Mouse (Mus musculus) spleen, adult 18-20 months (tissue): ENCODE results near the gene Ppp1r9a.
"Not testable (repeated sequence)": the region's sequence is repeated elsewhere in the genome, so short reads cannot be mapped to it uniquely, and the experiment has no call there.

Experiments
- DNase-seq, 2 experiments: peaks; one replicate each; pipeline ENCODE4 v3.0.0; 2022; ENCODE audit warnings: mixed read lengths in 2 of 2

Ppp1r9a gene

DNA sequence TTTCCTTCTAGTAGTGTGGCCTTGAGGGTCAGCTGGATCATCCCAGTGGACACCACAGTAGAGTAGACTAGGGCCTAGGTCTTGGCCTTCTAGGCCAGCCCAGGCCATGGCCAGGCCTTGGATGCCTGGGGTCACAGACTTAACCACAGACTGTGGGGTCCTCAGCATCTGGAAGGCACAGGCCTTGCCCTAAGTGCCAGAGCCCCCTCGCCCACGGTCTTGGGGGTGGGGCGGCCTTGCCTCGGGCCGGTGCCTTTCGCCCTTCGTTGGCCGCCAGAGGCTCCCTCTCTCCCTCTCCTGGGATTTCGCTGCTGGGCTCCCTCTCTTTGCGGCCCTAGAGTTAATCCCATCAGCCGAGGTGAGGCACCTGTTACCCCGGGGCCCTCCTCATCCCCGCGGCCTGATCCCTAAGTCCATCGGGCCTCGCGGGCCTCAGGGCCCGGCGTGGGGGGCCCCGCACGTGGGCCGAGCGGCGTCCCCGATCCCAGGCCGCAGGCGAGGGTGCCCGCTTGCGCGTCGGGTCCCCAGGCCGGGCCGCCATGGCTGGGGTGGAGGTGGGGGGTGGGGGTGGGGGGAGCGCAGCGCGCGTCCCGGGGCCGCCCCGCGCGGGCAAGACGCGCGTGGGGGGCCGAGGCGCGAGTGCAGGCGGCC, at the start of gene Ppp1r9a:
Gene Ppp1r9a, plus strand, starts transcription at position 244 of the 651 bp plus-strand sequence.
- peak in 1 of 2 experiments; percentile 3 for DNase-seq

DNA sequence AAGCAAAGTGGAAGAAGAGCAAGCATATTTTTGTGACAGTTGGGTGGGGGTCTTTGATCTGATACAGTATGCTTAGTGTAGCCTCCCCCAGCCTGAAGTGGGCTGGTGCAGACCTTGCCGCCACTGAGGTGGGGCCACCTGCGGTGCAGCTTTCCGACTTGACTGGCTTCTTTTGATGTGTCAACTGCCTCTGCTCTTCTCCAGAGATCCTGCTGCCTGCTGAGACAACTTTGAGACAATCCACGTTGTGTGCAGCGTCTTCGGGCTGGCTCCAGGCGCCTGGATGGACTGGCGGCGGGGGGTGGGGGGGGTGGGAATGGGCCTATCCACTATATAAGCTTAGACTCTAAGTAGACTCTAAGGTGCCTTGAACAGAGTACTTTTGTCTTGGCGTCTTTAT, 47.5 kb upstream of the Ppp1r9a start:
- no peak for DNase-seq

DNA sequence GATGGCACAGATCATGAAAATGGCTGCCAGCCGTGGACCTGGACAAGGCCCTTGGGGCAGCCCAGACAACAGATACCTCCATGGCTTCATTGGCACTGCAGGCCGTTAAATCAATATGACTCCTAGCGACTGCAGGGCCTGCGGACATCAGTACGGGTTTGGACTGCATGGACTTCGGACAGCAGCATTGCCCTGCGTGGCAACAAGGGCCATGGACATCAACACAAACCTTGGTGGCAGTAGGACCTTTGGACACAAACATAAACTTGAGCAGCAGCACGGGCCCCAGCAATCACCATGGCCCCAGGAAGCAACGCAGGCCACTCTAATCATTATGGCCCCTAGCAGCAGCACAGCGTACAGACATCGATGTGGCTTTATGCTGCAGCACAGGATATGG, 45.8 kb upstream of the Ppp1r9a start:
- no peak for DNase-seq

DNA sequence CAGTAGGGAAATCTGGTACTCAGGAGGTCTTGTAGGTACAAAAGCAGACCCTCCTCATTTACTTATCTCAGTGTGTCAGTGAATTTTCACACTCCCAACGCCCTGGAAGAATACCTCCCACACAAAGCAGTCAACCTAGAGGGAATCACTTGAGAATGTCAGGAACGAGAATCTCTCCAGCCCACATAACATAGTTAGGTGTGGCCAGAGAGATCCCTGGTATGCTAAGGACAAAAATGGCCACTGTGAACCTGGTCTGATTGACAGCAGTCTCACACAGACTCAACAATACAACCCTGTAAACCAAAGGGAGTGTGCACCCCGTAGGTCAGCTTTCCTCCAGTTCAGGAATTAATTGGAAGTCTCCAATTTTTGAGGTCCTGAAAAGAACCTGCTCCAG, 18.4 kb upstream of the Ppp1r9a start:
- no peak for DNase-seq

DNA sequence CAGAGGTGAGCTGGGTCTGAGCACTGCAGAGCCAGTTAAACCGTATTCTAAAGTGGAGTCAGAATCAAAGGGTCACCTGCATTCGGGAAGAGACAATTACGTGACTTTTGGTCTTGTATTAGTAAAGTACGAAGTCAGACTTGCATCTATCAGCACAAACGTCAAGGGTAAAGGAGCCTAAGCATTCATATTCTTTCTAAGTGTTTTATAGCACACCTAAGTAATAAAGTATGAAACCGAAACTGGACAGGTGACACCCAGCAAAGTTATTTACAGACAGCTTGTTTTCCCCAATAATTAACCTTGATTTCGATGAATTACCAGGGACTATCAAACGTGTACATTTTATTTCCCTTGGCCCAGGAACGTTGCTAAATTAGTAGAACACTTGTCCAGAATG, 13.2 kb upstream of the Ppp1r9a start:
- DNase-seq = no peak

DNA sequence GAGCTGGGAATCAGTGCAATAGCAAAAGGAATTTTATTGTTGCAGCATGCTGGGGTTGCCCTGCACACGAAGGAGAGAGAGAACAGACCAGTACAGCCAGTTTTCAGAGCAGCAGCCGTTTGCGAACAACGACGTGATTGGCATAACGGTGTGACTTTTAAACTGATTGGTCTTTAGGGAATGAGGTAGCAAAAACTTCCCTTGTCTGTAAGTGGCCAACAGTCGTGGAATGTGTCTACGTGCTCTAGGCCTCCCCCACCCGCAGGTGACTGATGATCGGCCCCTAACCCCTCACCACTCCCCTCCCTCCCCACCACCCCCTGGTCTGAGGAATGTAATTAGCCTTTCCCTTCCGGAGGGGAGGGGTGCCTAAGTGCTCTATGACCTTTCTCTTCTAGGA, 10.3 kb upstream of the Ppp1r9a start:
- no peak for DNase-seq

DNA sequence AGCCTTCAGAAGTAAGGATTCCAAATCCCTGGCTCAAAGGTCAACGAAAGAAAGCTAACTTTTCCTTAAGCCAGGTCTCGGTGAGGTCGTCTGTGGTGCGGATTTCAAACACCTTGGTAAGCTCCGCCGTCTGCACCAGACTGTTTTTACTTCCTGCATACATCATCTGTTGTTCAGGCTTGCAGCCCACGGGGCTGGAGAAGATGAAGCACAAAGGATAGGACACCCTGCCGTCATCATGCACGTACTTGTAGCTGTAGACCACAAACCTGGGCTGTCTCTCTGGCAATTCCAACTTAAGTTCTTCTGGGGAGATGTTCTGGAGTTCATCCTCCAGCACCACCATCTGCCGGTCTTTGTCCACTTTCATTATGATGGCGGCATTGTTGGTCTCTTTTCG, 9.4 kb upstream of the Ppp1r9a start:
- not testable (repeated sequence) for DNase-seq

DNA sequence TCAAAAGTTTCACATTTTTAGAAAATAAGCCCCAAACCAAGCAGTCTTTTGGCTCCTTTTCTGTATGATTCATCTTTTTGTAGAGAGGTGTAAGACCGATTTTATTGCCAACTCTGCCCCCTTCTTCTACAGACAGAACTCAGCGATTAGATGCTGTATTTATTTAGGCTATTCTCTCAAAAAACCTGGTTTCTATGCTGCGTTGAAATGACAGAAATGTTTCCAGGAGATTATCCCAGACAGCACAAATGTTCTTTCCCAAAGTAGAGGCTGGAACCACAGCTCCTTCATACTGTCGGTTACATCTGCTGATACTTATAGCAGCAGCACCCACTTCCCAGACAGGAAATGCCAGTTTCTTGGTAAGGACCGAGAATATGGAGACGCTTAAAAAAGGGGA, 2.8 kb upstream of the Ppp1r9a start:
- DNase-seq = no peak

DNA sequence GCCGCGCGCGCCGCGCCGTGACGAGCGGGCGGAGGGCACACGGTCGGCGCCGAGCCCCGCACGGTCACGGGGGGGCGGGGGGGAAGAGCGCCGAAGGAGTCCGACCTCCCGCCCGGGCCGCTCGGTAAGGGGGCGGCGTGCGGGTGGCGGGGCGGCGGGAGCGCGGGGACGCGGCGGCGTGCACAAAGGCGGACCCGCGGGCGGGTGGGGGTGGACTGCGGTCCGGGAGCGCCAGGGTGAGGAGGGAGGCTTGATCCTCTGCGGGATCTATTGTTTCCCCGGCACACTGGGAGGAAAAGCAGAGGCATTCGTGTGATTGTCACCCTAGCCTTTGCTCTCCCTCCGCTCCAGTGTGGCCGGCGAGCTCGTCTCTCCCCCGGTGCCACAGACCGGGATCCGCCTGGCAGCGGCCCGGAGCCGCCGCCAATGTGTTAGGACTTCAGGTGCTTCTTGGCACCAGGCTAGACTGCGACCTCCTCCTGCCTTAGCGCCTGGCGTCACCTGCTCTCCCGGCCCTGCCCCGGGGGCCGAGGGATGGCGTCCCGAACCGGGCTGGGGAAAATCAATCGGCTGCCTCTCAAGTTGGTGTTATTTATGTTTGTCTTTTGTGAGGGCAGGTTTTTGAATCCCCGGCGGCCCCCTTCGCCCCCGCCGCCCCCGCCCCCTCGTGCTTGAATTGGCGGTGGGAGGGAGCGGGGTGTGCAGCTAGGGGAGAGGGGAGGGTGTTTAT, 773 bp downstream of the Ppp1r9a start:
- DNase-seq = peak in 1 of 2 experiments; percentile 3

DNA sequence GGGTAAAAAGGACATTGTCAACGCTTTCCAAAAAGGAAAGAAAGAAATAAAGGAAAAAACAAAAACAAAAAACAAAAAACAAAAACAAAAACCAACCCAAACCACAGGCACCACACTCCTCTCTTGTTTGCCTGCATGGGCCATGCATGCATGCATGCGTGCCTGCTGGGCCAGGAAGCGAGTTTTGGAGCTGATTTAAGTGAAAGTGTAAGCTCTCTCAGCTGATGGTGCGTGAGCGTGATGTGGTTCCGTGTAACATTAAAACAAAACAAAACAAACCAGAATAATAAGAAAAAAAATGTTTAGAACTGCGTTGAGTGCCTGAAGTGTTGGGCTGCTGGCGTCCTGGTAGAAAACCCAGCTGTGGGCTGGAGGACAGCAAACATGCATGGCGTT, 1.3 kb downstream of the Ppp1r9a start:
- DNase-seq = no peak

DNA sequence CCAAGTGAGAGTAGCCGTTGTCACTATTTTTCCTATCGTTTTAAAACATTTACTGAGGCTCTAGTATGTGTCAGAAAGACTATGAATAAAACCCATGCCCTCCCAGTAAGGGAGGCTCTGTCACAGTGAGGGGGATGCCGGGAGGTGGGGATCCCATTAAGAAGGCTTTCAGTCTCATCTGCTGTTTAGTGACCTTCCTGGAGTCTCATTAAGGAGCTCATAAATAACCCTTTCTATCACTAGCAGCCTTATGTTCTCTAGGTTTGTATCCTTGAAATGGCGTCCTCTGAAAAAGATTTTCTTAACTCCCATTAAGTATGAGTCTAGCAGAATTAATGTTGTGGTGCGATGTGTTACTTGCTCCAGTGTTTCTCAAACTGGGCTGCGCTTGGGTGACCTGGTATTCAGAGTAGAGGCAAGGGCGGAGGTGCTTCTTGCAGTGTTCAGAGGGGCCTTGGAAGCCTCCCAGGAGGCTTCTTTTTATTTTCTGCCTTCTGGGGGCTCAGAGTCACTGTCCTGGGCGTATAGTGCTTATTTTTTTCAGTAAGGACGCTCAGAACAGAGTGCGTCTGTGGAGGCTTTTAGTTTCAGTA, 7.4 kb downstream of the Ppp1r9a start:
- no peak for DNase-seq

DNA sequence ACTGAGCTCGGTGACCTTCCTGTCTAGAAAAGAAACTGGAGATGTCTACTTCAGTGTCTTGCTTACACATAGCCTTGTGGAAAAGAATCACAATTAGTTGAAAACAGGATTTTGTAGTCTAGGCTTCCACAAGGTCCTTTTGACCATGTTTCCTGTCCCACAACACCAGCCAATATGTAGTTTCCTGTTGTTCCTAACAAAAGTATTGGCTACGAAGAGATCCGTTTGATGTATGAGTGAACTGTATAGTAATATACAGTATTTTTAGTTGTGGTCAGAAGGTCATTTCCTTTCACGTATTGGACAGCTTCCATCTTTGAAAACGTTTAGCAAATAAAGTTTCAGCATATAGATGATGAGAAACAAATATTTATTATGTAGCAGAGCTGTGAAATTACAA, 15.8 kb downstream of the Ppp1r9a start:
- DNase-seq = no peak

DNA sequence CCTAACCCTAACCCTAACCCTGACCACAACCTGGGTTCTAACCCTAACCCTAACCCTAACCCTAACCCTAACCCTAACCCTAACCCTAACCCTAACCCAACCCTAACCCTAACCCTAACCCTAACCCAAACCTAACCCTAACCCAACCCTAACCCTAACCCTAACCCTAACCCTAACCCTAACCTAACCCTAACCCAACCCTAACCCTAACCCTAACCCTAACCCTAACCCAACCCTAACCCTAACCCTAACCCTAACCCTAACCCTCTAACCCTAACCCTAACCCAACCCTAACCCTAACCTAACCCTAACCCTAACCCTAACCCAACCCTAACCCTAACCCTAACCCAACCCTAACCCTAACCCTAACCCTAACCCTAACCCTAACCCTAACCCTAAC, 21.1 kb downstream of the Ppp1r9a start:
- not testable (repeated sequence) for DNase-seq

DNA sequence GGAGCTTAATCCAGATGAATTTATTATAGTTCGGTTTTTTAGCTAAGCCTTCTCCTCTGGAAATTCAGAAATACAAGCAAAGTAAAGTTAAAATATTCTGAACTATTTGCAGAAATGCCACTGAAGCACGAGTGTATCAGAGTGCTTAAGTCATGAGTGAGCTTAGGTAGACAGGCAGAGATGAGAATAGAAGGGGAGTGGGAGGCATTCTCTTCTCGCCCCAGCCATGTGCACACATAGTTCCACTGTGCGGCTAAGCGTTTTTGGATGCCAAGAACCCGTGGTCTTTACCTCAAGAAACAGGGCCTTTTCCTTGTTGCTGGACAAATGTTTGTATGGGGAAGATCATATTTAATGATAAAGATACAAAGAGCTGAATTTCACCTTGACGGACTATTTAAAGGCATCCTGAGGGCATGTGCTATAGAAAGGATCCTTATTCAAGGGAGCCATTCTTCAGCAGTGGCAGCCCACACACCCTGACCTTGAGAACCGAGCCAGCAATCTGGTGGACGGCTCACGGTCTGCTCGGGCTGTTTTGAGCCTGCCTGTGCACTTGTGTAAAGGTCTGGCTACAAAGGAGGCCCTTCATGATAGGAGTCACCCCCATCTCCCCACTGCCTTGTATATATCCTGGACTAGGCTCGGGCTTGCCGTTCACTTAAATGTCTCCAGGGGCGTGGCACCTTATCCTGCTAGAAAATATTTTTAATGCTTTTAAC, 23.4 kb downstream of the Ppp1r9a start:
- no peak for DNase-seq

DNA sequence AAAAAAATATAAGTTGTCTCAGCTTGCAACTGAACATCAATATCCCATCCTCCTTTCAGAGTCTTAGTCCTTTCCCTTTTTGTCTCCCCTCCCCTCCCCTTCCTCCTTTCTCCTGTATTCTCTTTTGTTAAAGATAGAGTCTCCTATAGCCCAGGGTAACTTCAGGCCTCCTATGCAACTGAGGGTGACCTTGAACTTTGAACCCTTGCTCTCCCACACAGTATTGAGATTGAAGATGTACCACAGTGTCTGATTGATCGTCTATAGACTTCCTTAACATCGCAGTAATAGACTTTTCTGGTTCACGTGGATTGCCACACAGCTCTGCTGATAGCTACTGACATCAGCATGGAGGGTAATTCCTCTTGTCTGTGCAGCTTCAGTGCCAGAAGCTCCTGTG, 27.6 kb downstream of the Ppp1r9a start:
- no peak for DNase-seq

DNA sequence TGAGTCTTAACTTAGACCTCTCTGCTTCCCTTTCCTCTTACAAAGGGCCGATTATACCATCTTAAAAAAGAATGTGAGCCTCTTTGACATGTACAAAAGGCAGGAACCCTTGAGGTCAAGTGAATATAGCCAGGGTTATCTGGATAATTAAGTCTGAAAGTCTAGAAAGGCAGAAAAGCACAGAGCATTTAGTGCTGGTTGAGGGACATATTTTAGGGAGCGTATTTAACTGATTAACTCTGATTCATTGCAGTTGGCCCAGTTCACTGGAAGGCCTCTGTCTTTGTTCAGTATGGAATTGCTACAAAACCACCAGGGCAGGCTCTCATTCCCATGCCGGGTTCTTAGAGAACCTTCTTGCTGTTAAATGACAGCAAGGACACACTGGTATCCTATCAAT, 36.2 kb downstream of the Ppp1r9a start:
- no peak for DNase-seq

DNA sequence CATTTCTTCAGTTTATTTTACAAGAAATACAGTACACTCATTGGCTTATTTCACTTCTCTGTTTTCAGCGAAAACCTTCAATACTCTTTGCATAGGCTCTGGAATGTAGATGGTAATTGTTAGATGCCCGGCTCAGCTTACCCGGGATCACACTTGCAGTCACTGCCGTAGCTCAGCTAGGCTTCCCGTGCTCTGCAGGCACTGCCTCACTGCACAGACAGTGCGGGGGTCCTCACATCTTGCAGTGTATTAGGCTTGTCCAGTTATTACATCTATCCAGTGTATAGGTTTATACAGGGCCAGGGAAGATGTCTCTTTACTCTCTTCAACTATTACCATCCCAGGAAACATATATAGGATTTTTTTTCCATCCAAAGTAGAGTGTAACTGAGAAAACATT, 37.4 kb downstream of the Ppp1r9a start:
- no peak for DNase-seq

DNA sequence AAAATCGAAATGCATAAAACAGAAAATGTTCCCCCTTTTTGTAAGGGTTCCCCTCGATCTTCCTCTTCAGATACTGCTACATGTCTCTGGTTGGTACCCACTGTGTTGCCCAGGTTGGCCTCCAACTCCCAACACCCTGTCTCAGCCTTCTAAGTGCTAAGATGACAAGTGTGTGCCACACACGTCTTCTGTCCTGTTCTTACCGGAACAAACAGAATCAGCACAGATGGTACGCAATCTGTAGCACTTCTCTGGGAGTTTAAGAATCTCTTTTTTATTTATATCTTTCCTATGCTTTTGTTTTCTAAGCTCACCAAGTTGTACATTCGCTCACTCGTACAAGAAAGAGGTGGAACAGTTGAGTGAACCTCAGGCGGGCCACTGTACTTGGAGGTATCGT, 37.9 kb downstream of the Ppp1r9a start:
- no peak for DNase-seq

DNA sequence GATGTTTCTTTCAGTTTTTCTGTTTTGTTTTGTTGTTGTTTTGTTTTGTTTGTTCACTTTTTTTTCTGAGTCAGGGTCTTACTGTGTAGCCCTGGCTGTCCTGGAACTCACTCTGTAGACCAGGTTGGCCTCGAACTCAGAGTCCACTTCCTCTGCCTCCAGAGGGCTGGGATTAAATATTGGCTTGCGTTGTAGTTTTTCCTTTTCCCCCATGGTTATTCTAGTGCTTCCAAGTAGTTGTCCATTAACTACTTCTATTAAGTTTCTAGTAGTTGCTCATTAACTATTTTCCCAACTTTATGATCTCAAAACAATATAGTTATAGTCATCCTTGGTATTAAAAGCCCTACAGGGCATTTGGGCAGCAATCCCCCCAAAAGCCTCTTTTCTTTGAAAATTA, 41.1 kb downstream of the Ppp1r9a start:
- no peak for DNase-seq

DNA sequence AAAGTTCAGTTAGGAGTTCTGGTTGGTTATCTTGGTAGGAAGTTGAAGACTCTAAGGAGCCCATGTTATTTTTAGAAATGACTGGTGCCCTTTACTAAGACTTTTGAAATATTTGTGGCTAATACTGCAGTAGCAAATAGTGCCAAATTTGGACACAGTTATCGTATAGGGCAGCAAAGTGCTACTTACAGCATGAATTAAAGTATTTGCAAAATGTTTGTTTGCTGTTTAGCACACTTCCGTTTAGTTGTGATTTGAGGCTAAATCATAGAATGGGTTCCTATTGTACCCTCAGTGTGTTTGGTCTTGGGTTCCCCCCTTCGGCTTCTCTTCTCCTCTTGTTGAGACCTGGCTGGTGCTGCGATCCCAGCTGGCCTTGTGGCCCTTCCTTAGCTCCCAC, 45.3 kb downstream of the Ppp1r9a start:
- DNase-seq = no peak

DNA sequence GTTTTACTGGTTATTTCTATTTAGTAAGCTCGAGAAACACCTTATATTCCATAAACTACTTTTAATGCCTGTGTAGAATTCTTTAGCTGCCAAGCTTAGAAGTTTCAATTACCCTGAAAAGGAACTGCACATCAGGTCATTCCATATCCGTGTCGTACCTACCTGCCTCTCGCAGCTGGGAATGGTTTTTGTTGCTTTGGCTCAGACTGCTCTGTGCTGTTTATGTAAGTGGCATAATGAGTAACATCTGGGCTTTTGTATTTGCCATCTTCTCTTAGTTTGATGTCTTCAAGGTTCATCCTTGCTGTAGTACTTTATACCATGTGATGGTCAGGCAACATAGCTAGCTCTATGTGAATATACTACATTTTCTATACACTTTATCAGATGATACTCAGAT, 47.0 kb downstream of the Ppp1r9a start:
- no peak for DNase-seq

DNA sequence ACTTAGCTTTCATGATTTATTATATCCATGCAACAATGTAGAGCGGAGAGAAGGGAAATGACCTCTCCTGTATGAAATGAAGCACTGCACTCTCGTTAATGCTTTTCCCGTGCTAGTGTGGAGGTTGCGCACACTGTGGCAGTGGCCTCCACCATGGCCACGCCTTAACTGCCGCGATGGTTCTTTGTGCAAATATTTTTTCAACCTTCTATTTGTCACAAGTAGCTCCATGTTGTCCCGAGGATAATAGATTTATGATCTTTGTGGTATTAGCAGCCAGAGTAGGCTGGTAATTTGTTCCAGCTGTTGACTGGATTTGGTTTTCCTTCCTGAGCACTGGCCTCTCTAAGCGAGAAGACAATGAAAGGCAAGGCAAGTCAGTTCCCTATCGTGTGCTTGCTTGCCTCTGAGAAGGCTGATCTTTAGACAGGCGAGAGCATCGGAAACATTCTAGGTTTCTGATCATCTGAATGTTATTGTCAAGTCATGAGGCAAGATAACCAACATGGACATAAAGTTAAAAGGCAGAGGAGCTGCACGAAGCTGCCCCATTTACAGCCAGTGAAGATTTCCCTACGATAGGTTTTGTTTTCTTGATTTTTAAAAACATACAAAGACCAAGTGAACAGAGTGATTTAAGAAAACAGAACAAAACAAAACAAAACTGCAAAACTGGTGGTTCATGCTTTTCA, 50.5 kb downstream of the Ppp1r9a start:
- DNase-seq = no peak

DNA sequence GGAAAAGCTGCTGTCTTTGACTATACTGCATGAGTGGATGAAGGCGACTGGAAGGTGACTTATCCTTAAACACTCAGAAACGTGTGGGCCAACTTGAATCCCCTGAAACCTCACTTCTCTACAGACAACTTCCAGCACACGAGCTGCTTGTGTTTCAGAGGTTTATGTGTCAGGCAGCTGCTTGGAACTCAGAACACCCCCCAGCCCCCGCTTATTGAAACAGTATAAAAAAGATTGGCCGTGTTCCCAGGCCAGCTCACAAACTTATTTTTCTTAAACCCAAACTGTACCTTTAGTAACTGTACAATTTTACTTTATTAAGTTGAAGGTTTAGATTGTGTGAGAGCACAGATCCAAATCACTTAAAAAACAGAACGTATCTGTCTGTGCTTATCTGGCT, 53.9 kb downstream of the Ppp1r9a start:
- no peak for DNase-seq
